Mouse (Mus musculus): ENCODE data around the gene Panx2.

GRCm38 (mm10) chr15:89078208-89078836, 18.8 kb downstream of the Panx2 start:
- peak; percentile 49; the same call in 1 of the 2 replicates for TF ChIP-seq EP300 (IDR thresholded peaks at IDR 0.05; ENCODE audit: low read length)
- TF ChIP-seq MYC (IDR thresholded peaks at IDR 0.05; ENCODE audit: low read depth, low read length) = peak; percentile 82
- no peak for TF ChIP-seq CTCF (conservative IDR thresholded peaks at IDR 0.05 in 1 of 2, IDR thresholded peaks at IDR 0.05 in 1 of 2; ENCODE audit: low read depth in 2 of 2, low read length in 2 of 2)
- TF ChIP-seq POLR2A (IDR thresholded peaks at IDR 0.05; ENCODE audit: low read depth, low read length) = peak; percentile 85
- no peak for TF ChIP-seq ZC3H11A (IDR thresholded peaks at IDR 0.05; ENCODE audit: low read depth, low read length)
- TF ChIP-seq MAX (IDR thresholded peaks at IDR 0.05; ENCODE audit: low read length) = peak; percentile 69
- TF ChIP-seq TCF12 (IDR thresholded peaks at IDR 0.05; ENCODE audit: low read depth, low read length) = 0 out of 2 replicates have a peak, but pooled peaks have one; percentile 42
- TF ChIP-seq USF1 (IDR thresholded peaks at IDR 0.05; ENCODE audit: low read depth, low read length) = no peak
- peak; percentile 64 for TF ChIP-seq IRF4 (IDR thresholded peaks at IDR 0.05; ENCODE audit: low read depth, low read length)
- no peak for TF ChIP-seq KAT2A (IDR thresholded peaks at IDR 0.05; ENCODE audit: insufficient replicate concordance, low read length)
- peak; percentile 74 for TF ChIP-seq HCFC1 (IDR thresholded peaks at IDR 0.05; ENCODE audit: low read depth, low read length)
- TF ChIP-seq RAD21 (IDR thresholded peaks at IDR 0.05; ENCODE audit: low read depth, low read length) = no peak
- TF ChIP-seq NRF1 (IDR thresholded peaks at IDR 0.05; ENCODE audit: low read depth, low read length) = no peak
